Mouse (Mus musculus) ES-E14 (cell line): ENCODE data around the gene Sirt2.

ENCODE experiments used
- ZC3H11A ChIP-seq: IDR thresholded peaks from 2 replicates; pipeline ENCODE4 v1.6.1; 2012; ENCODE audit warnings: low read depth, mild to moderate bottlenecking, inconsistent platforms, low read length, borderline replicate concordance
- ZNF384 ChIP-seq: IDR thresholded peaks from 2 replicates; pipeline ENCODE4 v1.6.1; 2012; ENCODE audit warnings: low read depth, low read length, inconsistent platforms

GRCm38 (mm10) chr7:28769414-28769958, 3.0 kb downstream of the Sirt2 start:
- TF ChIP-seq ZC3H11A (no peak), ZNF384 (0 out of 2 replicates have a peak, but pooled peaks have one; percentile 10)
